Mouse (Mus musculus) heart, embryonic 10.5 days (tissue): ENCODE data around the gene Tmem56. TPM values are rescaled to one million over a fixed set of nuclear protein-coding genes. Genes with fewer than 3 reads are reported as not detected.

Experiments used
- DNase-seq: peaks from one replicate; pipeline ENCODE4 v3.0.0-alpha.2; 2017; ENCODE audit warnings: low spot score
- H3K27ac ChIP-seq: fragments of 300-500 bp; sonication (generic); 2 replicates; pipeline ENCODE4 v1.5.1; 2016; ENCODE audit warnings: mild to moderate bottlenecking
- H3K27me3 ChIP-seq: fragments of 300-500 bp; sonication (generic); 2 replicates; pipeline ENCODE4 v1.6.1; 2016; ENCODE audit warnings: mild to moderate bottlenecking; ENCODE audit not compliant: poor library complexity, insufficient read depth, severe bottlenecking
- H3K36me3 ChIP-seq: fragments of 300-500 bp; sonication (generic); 2 replicates; pipeline ENCODE4 v1.6.1; 2016; ENCODE audit warnings: mild to moderate bottlenecking, moderate library complexity
- H3K4me1 ChIP-seq: fragments of 300-500 bp; sonication (generic); 2 replicates; pipeline ENCODE4 v1.6.1; 2016; ENCODE audit warnings: mild to moderate bottlenecking
- H3K4me3 ChIP-seq: fragments of 300-500 bp; sonication (generic); 2 replicates; pipeline ENCODE4 v1.5.1; 2016; ENCODE audit warnings: mild to moderate bottlenecking, moderate library complexity
- H3K9me3 ChIP-seq: fragments of 300-500 bp; sonication (generic); 2 replicates; pipeline ENCODE4 v1.6.1; 2016; ENCODE audit warnings: mild to moderate bottlenecking, moderate library complexity
- WGBS: fragments of 180-500 bp; shearing (Covaris S2); methylation state at CpG from one replicate; pipeline ENCODE4 v1.1.7; 2016; 5-methylcytosine and 5-hydroxymethylcytosine counted together
- polyA plus RNA-seq: library from polyadenylated mRNA; unstranded; fragments of >200 nt; fragmentation: Nextera tagmentation; extraction: Ambion mirVana; gene quantifications from 2 replicates; pipeline ENCODE4 v1.2.1, GENCODE M21; 2016

The Tmem56 gene
- polyA plus RNA-seq, 1 experiment from 2014 or later: 3.0 TPM

DNA sequence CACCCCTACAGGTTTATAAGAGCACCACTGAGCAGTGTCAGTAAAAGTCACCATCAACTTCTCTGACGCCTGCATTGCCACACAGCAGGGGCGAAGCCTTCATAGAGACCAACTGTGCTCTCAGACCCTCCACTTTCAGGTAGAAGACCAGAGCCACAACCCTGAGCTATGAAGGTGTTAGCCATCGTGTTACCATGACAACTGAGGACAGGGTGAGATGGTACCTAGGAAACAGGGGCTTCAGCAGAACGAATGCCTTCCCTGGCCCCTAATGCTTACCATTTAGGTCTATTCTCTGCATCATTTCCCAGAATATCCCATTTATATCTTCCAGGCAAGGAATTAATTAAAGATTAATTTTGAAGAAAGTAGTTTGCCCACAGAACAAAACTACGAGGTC is 26.0 kb upstream of the Tmem56 start:
- H3K27ac ChIP-seq: no peak overlapping the region
- WGBS: 85% methylated on average over 5 of the region's 5 CpGs
- H3K9me3 ChIP-seq: no peaks in the 10 kb centered on the region
- H3K27me3 ChIP-seq: no peaks in the 10 kb centered on the region
- H3K4me1 ChIP-seq: peaks cover 11% of the 10 kb centered on the region; the same call in 1 of the 2 replicates
- H3K4me3 ChIP-seq: no peak overlapping the region
- peaks cover 10% of the 10 kb centered on the region; the same call in 1 of the 2 replicates for H3K36me3 ChIP-seq
- no peak for DNase-seq

DNA sequence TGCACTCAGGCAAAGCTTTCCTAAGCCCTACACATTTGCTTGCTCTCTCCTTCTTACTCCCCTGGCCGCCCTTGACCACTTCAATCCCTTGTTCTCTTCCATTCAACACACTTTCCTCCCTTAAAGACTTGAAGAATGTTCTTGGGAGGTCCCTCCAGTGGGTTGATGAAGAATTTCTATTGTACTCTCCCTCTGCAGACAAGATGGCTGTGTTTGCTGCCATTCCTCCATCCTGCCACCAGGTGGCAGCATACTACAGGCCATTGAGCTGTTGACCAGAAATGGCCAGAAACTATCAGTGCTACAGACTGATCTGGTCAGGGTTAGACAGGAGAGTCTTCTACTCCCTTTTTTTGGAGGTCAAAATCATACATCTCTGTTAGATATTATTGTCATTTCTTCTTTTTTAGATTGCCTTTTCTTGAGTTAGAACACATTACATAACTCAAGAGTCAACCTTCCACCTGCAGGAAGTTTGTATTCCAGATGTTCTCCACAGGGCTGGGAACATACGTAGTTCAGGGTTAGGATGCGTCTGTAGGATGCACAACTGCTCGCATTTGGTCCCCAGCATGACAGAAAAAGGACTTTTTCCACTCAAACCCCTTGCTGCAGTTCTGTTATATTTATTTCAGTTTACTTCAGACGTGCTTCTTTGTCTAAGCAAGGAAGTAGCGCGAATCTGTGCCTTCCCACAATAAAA is 24.8 kb upstream of the Tmem56 start:
- H3K4me3 ChIP-seq: no peak overlapping the region
- H3K27ac ChIP-seq: no peak overlapping the region
- no peaks in the 10 kb centered on the region for H3K9me3 ChIP-seq
- peak; percentile 86 for DNase-seq
- H3K36me3 ChIP-seq: peaks cover 10% of the 10 kb centered on the region; the same call in 1 of the 2 replicates
- WGBS: 73% methylated on average over 7 of the region's 7 CpGs
- H3K4me1 ChIP-seq: no peaks in the 10 kb centered on the region
- H3K27me3 ChIP-seq: no peaks in the 10 kb centered on the region

DNA sequence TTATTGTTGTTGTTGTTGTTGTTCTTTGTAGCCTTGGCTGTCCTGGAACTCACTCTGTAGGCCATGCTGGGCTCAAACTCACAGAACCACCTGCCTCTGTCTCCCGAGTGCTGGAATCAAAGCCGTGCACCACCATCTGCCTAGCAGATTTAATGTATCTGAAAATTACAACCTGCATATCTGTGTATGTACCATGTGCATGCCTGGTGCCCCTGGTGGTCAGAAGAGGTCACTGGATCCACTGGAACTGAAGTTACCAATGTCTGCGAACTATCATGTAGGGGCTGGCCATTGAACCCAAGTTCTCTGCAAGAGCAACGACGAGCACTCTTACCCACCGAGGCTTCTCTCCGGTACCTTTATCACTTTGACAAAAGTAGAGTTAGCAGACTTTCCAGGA is 23.7 kb upstream of the Tmem56 start:
- WGBS: 90% methylated on average over 7 of the region's 7 CpGs
- no peak overlapping the region for H3K27ac ChIP-seq
- no peaks in the 10 kb centered on the region for H3K9me3 ChIP-seq
- DNase-seq: peak; percentile 70
- H3K27me3 ChIP-seq: no peaks in the 10 kb centered on the region
- peaks cover 10% of the 10 kb centered on the region; the same call in 1 of the 2 replicates for H3K36me3 ChIP-seq
- H3K4me3 ChIP-seq: no peak overlapping the region
- no peaks in the 10 kb centered on the region for H3K4me1 ChIP-seq

DNA sequence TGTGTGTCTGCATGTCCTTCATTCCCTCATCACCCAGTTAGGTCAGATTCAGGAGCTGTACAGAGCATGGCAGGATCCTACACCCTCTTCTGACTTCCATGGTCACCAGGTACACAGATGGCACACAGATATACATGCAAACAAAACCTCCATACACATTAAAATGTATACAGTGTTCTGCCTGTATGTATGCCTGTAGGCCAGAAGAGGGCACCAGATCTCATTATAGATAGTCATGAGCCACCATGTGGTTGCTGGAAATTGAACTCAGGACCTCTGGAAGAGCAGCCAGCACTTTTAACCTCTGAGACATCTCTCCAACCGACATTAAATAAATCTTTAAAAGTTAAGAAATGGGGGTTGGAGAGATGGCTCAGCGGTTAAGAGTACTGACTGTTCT is 11.3 kb upstream of the Tmem56 start:
- Histone ChIP-seq H3K9me3 (no peaks in the 10 kb centered on the region), H3K36me3 (peaks cover 3% of the 10 kb centered on the region; the same call in 1 of the 2 replicates), H3K27me3 (no peaks in the 10 kb centered on the region), H3K4me3 (no peak overlapping the region), H3K4me1 (peaks cover 5% of the 10 kb centered on the region; the same call in 1 of the 2 replicates), H3K27ac (no peak overlapping the region)
- WGBS: 76% methylated on average over 2 of the region's 2 CpGs
- DNase-seq: no peak

DNA sequence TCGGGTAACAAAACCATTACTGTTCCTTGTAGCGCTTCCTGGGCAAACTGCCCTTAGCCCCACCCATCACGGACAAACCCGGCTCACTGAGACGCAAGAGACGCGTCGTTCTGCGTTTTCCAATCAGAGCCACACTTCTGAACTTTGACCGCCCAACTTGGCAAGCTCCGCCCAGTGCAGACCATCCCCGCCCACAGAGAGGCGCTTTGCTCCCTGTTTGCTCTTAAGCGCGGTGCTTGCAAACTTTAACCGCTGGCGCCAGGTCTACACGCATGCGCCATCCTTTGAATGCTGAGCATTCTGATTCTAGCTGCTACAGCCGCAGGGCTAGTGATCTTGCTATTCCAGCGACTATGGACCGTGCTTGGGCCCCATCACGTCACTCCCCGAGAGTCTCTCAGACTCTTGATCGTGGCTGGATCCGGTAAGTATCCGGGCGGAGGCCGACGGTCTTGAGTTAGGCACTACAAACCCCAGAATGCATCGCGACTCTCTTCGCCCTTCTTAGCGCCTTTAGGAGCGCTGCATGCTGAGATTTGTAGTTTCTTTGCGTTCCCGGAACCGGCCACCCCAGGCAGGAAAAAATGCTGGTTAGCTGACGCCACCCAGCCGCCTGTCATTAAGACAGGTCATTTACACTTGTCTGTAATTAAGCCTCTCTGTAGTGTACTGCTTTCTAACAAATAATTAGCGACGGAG is 8.8 kb upstream of the Tmem56 start, which contains the start of gene Alg14:
Gene Alg14, plus strand, starts transcription at position 214 of the 699 bp plus-strand sequence.
- peak; percentile 99 for DNase-seq
- under 1% methylated on average over 42 of the region's 42 CpGs for WGBS
- Histone ChIP-seq H3K9me3 (no peaks in the 10 kb centered on the region), H3K36me3 (no peaks in the 10 kb centered on the region), H3K4me3 (peak within 1 kb of the TSS; percentile 71), H3K4me1 (peaks cover 5% of the 10 kb centered on the region; the same call in 1 of the 2 replicates), H3K27ac (peak within 1 kb of the TSS; percentile 93), H3K27me3 (no peaks in the 10 kb centered on the region)

DNA sequence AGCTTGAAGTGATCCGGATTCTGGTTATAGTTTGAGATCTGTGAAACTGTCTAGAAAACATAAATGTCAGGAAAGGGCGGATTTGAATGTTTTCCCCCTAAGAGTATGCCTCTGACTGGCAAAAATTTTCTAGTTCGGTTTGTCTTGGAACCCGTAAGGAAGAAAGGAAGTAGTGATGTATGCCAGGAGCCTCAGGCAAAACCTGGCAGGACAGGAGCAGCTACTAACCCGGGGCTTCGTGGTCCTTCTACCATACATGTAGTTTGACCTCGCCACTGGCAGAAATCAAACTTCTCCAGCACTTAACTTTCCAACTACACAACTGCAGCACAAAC is 8.3 kb upstream of the Tmem56 start:
- Histone ChIP-seq H3K27ac (peak overlapping the region; percentile 93), H3K9me3 (no peaks in the 10 kb centered on the region), H3K36me3 (no peaks in the 10 kb centered on the region), H3K4me1 (peaks cover 5% of the 10 kb centered on the region; the same call in 1 of the 2 replicates), H3K27me3 (no peaks in the 10 kb centered on the region), H3K4me3 (peak overlapping the region; percentile 71)
- DNase-seq: no peak
- WGBS: 7% methylated on average over 7 of the region's 7 CpGs

DNA sequence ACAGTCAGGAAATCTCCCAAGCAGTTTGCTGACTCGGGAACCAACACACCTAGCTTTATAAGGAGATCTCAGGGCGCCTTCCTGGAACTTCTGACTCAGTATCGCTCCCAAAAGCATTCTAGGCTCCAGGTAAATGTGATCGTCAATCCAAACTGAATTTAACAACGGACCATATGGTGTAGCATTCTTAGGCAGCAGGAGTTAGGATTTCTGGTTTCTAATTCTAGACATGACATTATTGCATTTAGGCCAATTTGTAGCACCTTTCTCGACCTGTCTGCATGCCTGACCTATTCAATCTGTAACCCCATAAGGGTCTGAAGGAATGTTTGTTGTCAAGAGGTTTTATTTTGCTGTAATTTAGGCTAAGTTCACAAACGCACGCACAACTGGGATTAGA is 7.8 kb upstream of the Tmem56 start:
- no peaks in the 10 kb centered on the region for H3K27me3 ChIP-seq
- H3K36me3 ChIP-seq: no peaks in the 10 kb centered on the region
- peaks cover 5% of the 10 kb centered on the region; the same call in 1 of the 2 replicates for H3K4me1 ChIP-seq
- 70% methylated on average over 8 of the region's 8 CpGs for WGBS
- DNase-seq: no peak
- peak overlapping the region; percentile 93 for H3K27ac ChIP-seq
- H3K9me3 ChIP-seq: no peaks in the 10 kb centered on the region
- H3K4me3 ChIP-seq: peak overlapping the region; percentile 71

DNA sequence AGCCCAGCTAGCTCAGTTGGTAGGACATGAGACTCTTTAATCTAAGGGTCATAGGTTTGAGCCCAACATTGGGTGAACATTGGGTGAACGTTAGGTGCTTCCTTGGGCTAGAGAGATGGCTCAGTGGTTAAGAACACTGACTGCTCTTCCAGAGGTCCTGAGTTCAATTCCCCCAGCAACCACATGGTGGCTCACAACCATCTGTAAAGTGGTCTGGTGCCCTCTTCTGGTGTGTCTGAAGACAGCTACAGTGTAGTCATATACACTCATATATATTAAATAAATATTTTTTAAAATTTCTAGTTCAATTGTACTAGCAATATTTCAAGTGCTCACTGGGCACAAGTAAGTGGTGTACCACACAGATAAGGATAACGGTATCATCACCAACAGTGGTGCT is 4.3 kb upstream of the Tmem56 start:
- H3K4me3 ChIP-seq: no peak overlapping the region
- no peaks in the 10 kb centered on the region for H3K27me3 ChIP-seq
- H3K27ac ChIP-seq: no peak overlapping the region
- H3K36me3 ChIP-seq: no peaks in the 10 kb centered on the region
- no peak for DNase-seq
- H3K4me1 ChIP-seq: peaks cover 5% of the 10 kb centered on the region; the same call in 1 of the 2 replicates
- 84% methylated on average over 2 of the region's 2 CpGs for WGBS
- H3K9me3 ChIP-seq: no peaks in the 10 kb centered on the region

DNA sequence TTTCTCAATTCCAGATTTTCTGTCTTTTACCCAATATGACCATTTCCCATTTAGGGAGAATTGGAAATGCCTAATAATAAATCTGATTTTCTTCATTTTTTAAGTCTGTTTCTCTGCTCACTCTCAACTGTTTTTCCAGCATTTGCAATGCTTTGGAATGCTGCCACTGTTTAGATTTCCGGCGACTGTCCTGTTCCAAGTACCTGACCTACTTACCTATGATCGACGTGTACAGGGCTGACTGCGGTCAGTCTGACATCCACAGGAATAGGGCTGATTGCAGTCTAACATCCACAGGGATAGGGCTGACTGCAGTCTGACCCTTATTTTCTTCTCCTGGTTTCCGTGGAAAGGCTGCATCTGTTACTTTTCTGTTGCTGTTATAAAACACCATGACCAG is 2.3 kb upstream of the Tmem56 start:
- H3K36me3 ChIP-seq: no peaks in the 10 kb centered on the region
- H3K4me1 ChIP-seq: no peaks in the 10 kb centered on the region
- H3K27ac ChIP-seq: no peak overlapping the region
- DNase-seq: no peak
- no peaks in the 10 kb centered on the region for H3K27me3 ChIP-seq
- 88% methylated on average over 6 of the region's 6 CpGs for WGBS
- no peaks in the 10 kb centered on the region for H3K9me3 ChIP-seq
- H3K4me3 ChIP-seq: no peak overlapping the region

DNA sequence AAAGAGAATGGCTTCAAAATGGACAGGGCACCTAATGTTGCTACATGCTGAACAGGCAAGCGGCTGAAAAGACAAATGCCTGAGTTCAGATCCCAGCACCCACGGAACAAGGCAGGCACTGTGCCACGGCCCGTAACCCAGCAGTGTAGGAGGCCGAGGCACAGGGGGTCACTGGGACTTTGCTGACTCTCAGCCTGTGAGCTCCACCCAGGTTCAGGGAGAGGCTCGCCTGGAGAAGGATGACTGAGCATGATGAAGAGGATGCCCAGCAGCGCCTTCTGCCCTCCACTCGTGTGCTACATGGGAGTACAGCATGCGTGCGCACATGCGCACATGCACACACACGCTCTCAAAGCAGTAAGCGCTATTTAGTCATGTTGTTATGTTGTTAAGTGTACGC is 3.2 kb downstream of the Tmem56 start:
- Histone ChIP-seq H3K27ac (no peak overlapping the region; the same call in 1 of the 2 replicates), H3K4me3 (no peak overlapping the region), H3K27me3 (no peaks in the 10 kb centered on the region), H3K9me3 (no peaks in the 10 kb centered on the region), H3K36me3 (no peaks in the 10 kb centered on the region), H3K4me1 (no peaks in the 10 kb centered on the region)
- DNase-seq: no peak
- 87% methylated on average over 14 of the region's 14 CpGs for WGBS

DNA sequence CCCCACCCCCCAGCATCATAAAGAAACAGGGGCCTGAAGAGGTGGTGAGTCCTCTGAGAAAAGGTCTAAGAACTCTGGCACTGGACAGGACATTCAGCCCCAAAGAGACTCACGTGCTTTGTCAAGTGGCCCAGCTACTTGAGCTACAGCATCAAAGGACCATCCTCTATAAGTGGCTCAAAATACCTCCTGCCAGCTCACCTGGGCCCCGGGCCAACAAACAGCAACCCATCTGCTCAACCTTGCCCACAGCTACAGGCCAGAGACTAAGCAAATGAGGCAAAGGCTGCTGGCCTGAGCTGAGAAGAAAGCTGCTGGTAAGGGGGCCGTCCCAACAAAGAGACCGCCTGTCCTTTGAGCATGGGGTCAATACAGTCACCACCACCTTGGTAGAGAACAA is 5.3 kb downstream of the Tmem56 start:
- no peaks in the 10 kb centered on the region for H3K27me3 ChIP-seq
- no peak for DNase-seq
- H3K4me1 ChIP-seq: no peaks in the 10 kb centered on the region
- H3K9me3 ChIP-seq: no peaks in the 10 kb centered on the region
- H3K36me3 ChIP-seq: no peaks in the 10 kb centered on the region
- H3K27ac ChIP-seq: no peak overlapping the region
- WGBS: 84% methylated on average over 4 of the region's 4 CpGs
- no peak overlapping the region for H3K4me3 ChIP-seq

DNA sequence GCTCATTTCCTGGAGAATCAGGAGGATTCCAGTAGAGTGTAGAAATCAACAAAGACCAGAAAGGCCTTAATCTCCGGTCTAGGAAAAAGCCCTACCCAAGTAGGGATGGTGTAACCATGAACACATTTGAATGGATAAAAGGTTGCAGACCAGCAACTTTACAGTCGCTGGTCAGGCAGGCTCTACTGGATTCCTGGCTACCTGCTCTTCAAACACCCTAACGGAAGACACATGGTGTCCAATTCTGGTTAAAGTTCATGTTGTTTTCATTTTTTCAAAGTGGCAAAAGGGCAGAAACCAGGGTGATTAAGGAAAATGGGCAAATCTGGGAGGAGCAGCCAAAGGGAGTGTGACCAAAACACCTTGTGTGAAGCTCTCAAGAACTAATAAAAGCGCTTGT is 5.9 kb downstream of the Tmem56 start:
- no peak overlapping the region for H3K4me3 ChIP-seq
- H3K36me3 ChIP-seq: no peaks in the 10 kb centered on the region
- H3K9me3 ChIP-seq: no peaks in the 10 kb centered on the region
- H3K27ac ChIP-seq: no peak overlapping the region
- H3K27me3 ChIP-seq: no peaks in the 10 kb centered on the region
- WGBS: 81% methylated on average over 4 of the region's 4 CpGs
- DNase-seq: no peak
- no peaks in the 10 kb centered on the region for H3K4me1 ChIP-seq

DNA sequence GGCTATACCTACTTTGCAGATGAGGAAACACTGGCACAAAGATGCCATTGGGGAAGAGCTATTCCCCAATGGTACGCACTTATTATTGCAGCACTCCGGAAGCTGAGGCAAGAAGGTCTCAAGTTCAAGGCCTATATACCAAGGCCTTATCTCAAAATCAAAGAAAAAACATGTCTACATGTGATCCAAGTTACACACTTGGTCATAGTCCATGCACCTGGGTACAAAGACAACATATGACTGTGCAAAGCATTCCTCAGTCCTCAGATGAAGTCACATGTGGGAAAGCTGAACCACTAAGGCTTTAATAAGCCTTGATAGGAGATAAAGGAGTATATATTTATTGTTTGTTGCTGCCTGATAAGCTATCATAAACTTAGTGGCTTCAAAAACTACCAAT is 8.9 kb downstream of the Tmem56 start:
- 96% methylated on average over 2 of the region's 2 CpGs for WGBS
- Histone ChIP-seq H3K36me3 (no peaks in the 10 kb centered on the region), H3K9me3 (no peaks in the 10 kb centered on the region), H3K4me1 (no peaks in the 10 kb centered on the region), H3K27ac (no peak overlapping the region), H3K27me3 (no peaks in the 10 kb centered on the region), H3K4me3 (no peak overlapping the region)
- DNase-seq: no peak
